Mouse (Mus musculus) thymus, postnatal 36 days (tissue): ENCODE measurements at regions not wholly inside any gene's neighbourhood (a gene's known extent, or its start where the extent isn't known, plus 50 kb on each side); places are given as distances from the start of the nearest gene placed in this dataset.

Source experiments
- DNase-seq, 2 experiments: peaks; one replicate each; pipeline ENCODE4 v3.0.0; 2022; ENCODE audit warnings: mixed read lengths in 2 of 2

- DNase-seq: no peak
Measured at GRCm38 (mm10) chr1:126916369-126916768, 85.8 kb upstream of the Nckap5 start.

GRCm38 (mm10) chr1:126911277-126912060, 80.9 kb upstream of the Nckap5 start:
- no peak for DNase-seq

- DNase-seq: no peak
Measured at GRCm38 (mm10) chr1:126907417-126907816, 76.8 kb upstream of the Nckap5 start.

- no peak for DNase-seq
Measured at GRCm38 (mm10) chr1:126898484-126898883, 67.9 kb upstream of the Nckap5 start.

GRCm38 (mm10) chr1:126896895-126897294, 66.3 kb upstream of the Nckap5 start:
- DNase-seq: no peak

- no peak for DNase-seq
Measured at GRCm38 (mm10) chr1:126880801-126881200, 50.2 kb upstream of the Nckap5 start.
